Mouse (Mus musculus) G1E-ER4 (cell line): ENCODE results near the gene Kcp. TPM values are rescaled to one million over a fixed set of nuclear protein-coding genes. Genes with fewer than 3 reads are reported as not detected.
A peak's percentile ranks its signal among the peaks of the same experiment; 100 is the strongest.

Experiments
- GATA1 ChIP-seq: IDR thresholded peaks from one replicate; pipeline ENCODE4 v1.8.0; 2012; ENCODE audit warnings: low read length, inconsistent platforms
- polyA plus RNA-seq: library from polyadenylated mRNA; stranded (reverse); fragments of >175 nt; gene quantifications from 2 replicates; pipeline ENCODE4 v1.2.3, GENCODE M21; 2012

The Kcp gene
- polyA plus RNA-seq, 1 experiment = 0.71 TPM

GRCm38 (mm10) chr6:29496270-29496669 is 11.5 kb downstream of the Kcp start:
- no peak for TF ChIP-seq GATA1

GRCm38 (mm10) chr6:29494101-29494500 is 13.7 kb downstream of the Kcp start:
- no peak for TF ChIP-seq GATA1

- no peak for TF ChIP-seq GATA1
Observed at GRCm38 (mm10) chr6:29485951-29486350, 21.8 kb downstream of the Kcp start.

GRCm38 (mm10) chr6:29484716-29485559 is 22.8 kb downstream of the Kcp start:
- TF ChIP-seq GATA1 = no peak

- TF ChIP-seq GATA1 = no peak
Observed at GRCm38 (mm10) chr6:29482691-29483090, 25.1 kb downstream of the Kcp start.

- TF ChIP-seq GATA1 = no peak
Observed at GRCm38 (mm10) chr6:29474736-29475135, 33.0 kb downstream of the Kcp start.

- no peak for TF ChIP-seq GATA1
Observed at GRCm38 (mm10) chr6:29473941-29474691, 33.6 kb downstream of the Kcp start.

- TF ChIP-seq GATA1 = no peak
Observed at GRCm38 (mm10) chr6:29471137-29471536, 36.6 kb downstream of the Kcp start, which contains the start of gene Atp6v1fnb. Gene Atp6v1fnb, plus strand, starts transcription at chr6:29471437.

- no peak for TF ChIP-seq GATA1
Observed at GRCm38 (mm10) chr6:29468851-29469250, 38.9 kb downstream of the Kcp start.

GRCm38 (mm10) chr6:29467583-29468354 is 40.0 kb downstream of the Kcp start, which contains the start of gene Atp6v1f:
Gene Atp6v1f, plus strand, starts transcription at chr6:29467718.
- TF ChIP-seq GATA1 = peak; percentile 15

- no peak for TF ChIP-seq GATA1
Observed at GRCm38 (mm10) chr6:29463388-29463787, 44.4 kb downstream of the Kcp start.

GRCm38 (mm10) chr6:29461502-29461901 is 46.2 kb downstream of the Kcp start:
- no peak for TF ChIP-seq GATA1

GRCm38 (mm10) chr6:29450667-29451066 is 57.1 kb downstream of the Kcp start:
- no peak for TF ChIP-seq GATA1

- TF ChIP-seq GATA1 = no peak
Observed at GRCm38 (mm10) chr6:29449858-29450257, 57.9 kb downstream of the Kcp start.

GRCm38 (mm10) chr6:29445354-29445753 is 62.4 kb downstream of the Kcp start:
- TF ChIP-seq GATA1 = no peak

GRCm38 (mm10) chr6:29444773-29445172 is 63.0 kb downstream of the Kcp start:
- no peak for TF ChIP-seq GATA1
